Mouse (Mus musculus) MEL (cell line): ENCODE measurements around the gene Gpatch3. TPM values are rescaled to one million over a fixed set of nuclear protein-coding genes. Genes with fewer than 3 reads are reported as not detected.

Experiments used
- DNase-seq: peaks from one replicate; pipeline ENCODE4 v3.0.0; 2011; ENCODE audit warnings: low read depth, low spot score
- H3K27ac ChIP-seq: 2 replicates; pipeline ENCODE4 v1.5.1; 2012; ENCODE audit warnings: low read depth, mild to moderate bottlenecking, control low read depth, low read length, moderate library complexity; ENCODE audit not compliant: control insufficient read depth
- H3K27me3 ChIP-seq, 2 experiments: fragments of 150-350 bp in 1 of 2; sonication (generic) in 1 of 2; 2 replicates each; pipeline ENCODE4 v1.6.1; 2012; ENCODE audit warnings: low read length in 2 of 2, mild to moderate bottlenecking in 2 of 2, improper control_type of control experiment in 1 of 2, moderate library complexity in 1 of 2; ENCODE audit not compliant: insufficient read depth in 2 of 2, control insufficient read depth in 1 of 2
- H3K36me3 ChIP-seq, 2 experiments: 2 replicates each; pipeline ENCODE4 v1.6.1; 2012 to 2014; ENCODE audit warnings: low read length in 2 of 2, improper control_type of control experiment in 1 of 2, inconsistent platforms in 1 of 2, mild to moderate bottlenecking in 1 of 2; ENCODE audit not compliant: insufficient read depth in 2 of 2, control insufficient read depth in 1 of 2
- H3K4me1 ChIP-seq, 2 experiments: fragments of 150-350 bp in 1 of 2; sonication (generic) in 1 of 2; 2 replicates each; pipeline ENCODE4 v1.6.1; 2012; ENCODE audit warnings: low read length in 2 of 2, improper control_type of control experiment in 1 of 2, mild to moderate bottlenecking in 1 of 2; ENCODE audit not compliant: insufficient read depth in 2 of 2, control insufficient read depth in 1 of 2
- H3K4me3 ChIP-seq, 2 experiments: fragments of 150-350 bp in 1 of 2; sonication (generic) in 1 of 2; 2 replicates each; pipeline ENCODE4 v1.5.1; 2012; ENCODE audit warnings: low read depth in 2 of 2, low read length in 2 of 2, mild to moderate bottlenecking in 2 of 2, moderate library complexity in 2 of 2, control low read depth in 1 of 2, improper control_type of control experiment in 1 of 2; ENCODE audit not compliant: control insufficient read depth in 1 of 2, insufficient read depth in 1 of 2
- H3K79me2 ChIP-seq: 2 replicates; pipeline ENCODE4 v1.6.1; 2012; ENCODE audit warnings: mild to moderate bottlenecking, low read length, moderate library complexity; ENCODE audit not compliant: control insufficient read depth, poor library complexity, insufficient read depth
- H3K9ac ChIP-seq: 2 replicates; pipeline ENCODE4 v1.6.1; 2012; ENCODE audit warnings: low read depth, mild to moderate bottlenecking, control low read depth, low read length, moderate library complexity; ENCODE audit not compliant: control insufficient read depth, poor library complexity, severe bottlenecking
- H3K9me3 ChIP-seq: fragments of 150-350 bp; sonication (generic); replicated peaks from 2 replicates; pipeline ENCODE4 v1.6.1; 2012; ENCODE audit warnings: mild to moderate bottlenecking, low read length, improper control_type of control experiment, moderate library complexity; ENCODE audit not compliant: insufficient read depth
- CHD1 ChIP-seq: IDR thresholded peaks from 2 replicates; pipeline ENCODE4 v1.6.1; 2012; ENCODE audit warnings: low read depth, mild to moderate bottlenecking, inconsistent platforms, low read length, improper control_type of control experiment
- CHD2 ChIP-seq: IDR thresholded peaks from 2 replicates; pipeline ENCODE4 v1.6.1; 2011; ENCODE audit warnings: low read length, improper control_type of control experiment
- E2F4 ChIP-seq: IDR thresholded peaks from 2 replicates; pipeline ENCODE4 v1.6.1; 2011; ENCODE audit warnings: low read depth, low read length, improper control_type of control experiment, borderline replicate concordance
- EP300 ChIP-seq, 2 experiments: IDR thresholded peaks; 2 replicates each; pipeline ENCODE4 v1.6.1; 2011; ENCODE audit warnings: improper control_type of control experiment in 2 of 2, low read length in 2 of 2, low read depth in 1 of 2, mild to moderate bottlenecking in 1 of 2
- ETS1 ChIP-seq: IDR thresholded peaks from 2 replicates; pipeline ENCODE4 v1.6.1; 2012; ENCODE audit warnings: low read depth, mild to moderate bottlenecking, inconsistent platforms, low read length, improper control_type of control experiment, moderate library complexity
- HCFC1 ChIP-seq: IDR thresholded peaks from 2 replicates; pipeline ENCODE4 v1.6.1; 2012; ENCODE audit warnings: low read depth, mild to moderate bottlenecking, inconsistent platforms, low read length, improper control_type of control experiment, moderate library complexity
- JUND ChIP-seq: IDR thresholded peaks from 2 replicates; pipeline ENCODE4 v1.6.1; 2011; ENCODE audit warnings: low read depth, mild to moderate bottlenecking, improper control_type of control experiment, low read length
- KAT2A ChIP-seq: conservative IDR thresholded peaks from 2 replicates; pipeline ENCODE4 v1.6.1; 2012; ENCODE audit warnings: low read depth, low read length, improper control_type of control experiment, inconsistent platforms
- MAZ ChIP-seq: IDR thresholded peaks from 2 replicates; pipeline ENCODE4 v1.6.1; 2012; ENCODE audit warnings: low read depth, mild to moderate bottlenecking, inconsistent platforms, low read length, improper control_type of control experiment
- MEF2A ChIP-seq: IDR thresholded peaks from 2 replicates; pipeline ENCODE4 v1.6.1; 2014; ENCODE audit warnings: low read depth, mild to moderate bottlenecking, inconsistent platforms, low read length, improper control_type of control experiment; ENCODE audit not compliant: poor library complexity, insufficient replicate concordance, severe bottlenecking; ENCODE audit errors: extremely low read depth
- MXI1 ChIP-seq: IDR thresholded peaks from 2 replicates; pipeline ENCODE4 v1.6.1; 2011; ENCODE audit warnings: mild to moderate bottlenecking, low read depth, low read length, improper control_type of control experiment
- MYB ChIP-seq: IDR thresholded peaks from 2 replicates; pipeline ENCODE4 v1.6.1; 2011; ENCODE audit warnings: mild to moderate bottlenecking, low read depth, low read length, improper control_type of control experiment
- NELFE ChIP-seq: IDR thresholded peaks from 2 replicates; pipeline ENCODE4 v1.6.1; 2011; ENCODE audit warnings: low read depth, low read length, improper control_type of control experiment
- POLR2AphosphoS2 ChIP-seq: IDR thresholded peaks from 2 replicates; pipeline ENCODE4 v1.6.1; 2011; ENCODE audit warnings: low read length, improper control_type of control experiment
- POLR2AphosphoS5 ChIP-seq: IDR thresholded peaks from 2 replicates; pipeline ENCODE4 v1.6.1; 2012; ENCODE audit warnings: low read depth, borderline replicate concordance, mild to moderate bottlenecking, inconsistent platforms, low read length, moderate library complexity, mixed read lengths
- RCOR1 ChIP-seq: IDR thresholded peaks from 2 replicates; pipeline ENCODE4 v1.6.1; 2012; ENCODE audit warnings: low read depth, mild to moderate bottlenecking, inconsistent platforms, low read length, improper control_type of control experiment
- SIN3A ChIP-seq: IDR thresholded peaks from 2 replicates; pipeline ENCODE4 v1.6.1; 2012; ENCODE audit warnings: low read length, improper control_type of control experiment, inconsistent platforms
- SMC3 ChIP-seq: IDR thresholded peaks from 2 replicates; pipeline ENCODE4 v1.6.1; 2011; ENCODE audit warnings: low read depth, low read length, improper control_type of control experiment
- TAL1 ChIP-seq: IDR thresholded peaks from 2 replicates; pipeline ENCODE4 v1.6.1; 2012; ENCODE audit warnings: mild to moderate bottlenecking, inconsistent platforms, low read length, moderate library complexity, mixed read lengths
- TBP ChIP-seq: IDR thresholded peaks from 2 replicates; pipeline ENCODE4 v1.8.0; 2011; ENCODE audit warnings: low read depth, low read length, improper control_type of control experiment
- UBTF ChIP-seq: IDR thresholded peaks from 2 replicates; pipeline ENCODE4 v1.6.1; 2012; ENCODE audit warnings: low read depth, mild to moderate bottlenecking, inconsistent platforms, low read length, improper control_type of control experiment, moderate library complexity, borderline replicate concordance; ENCODE audit not compliant: insufficient read depth
- USF1 ChIP-seq: IDR thresholded peaks from 2 replicates; pipeline ENCODE4 v1.6.1; 2014; ENCODE audit warnings: low read depth, mild to moderate bottlenecking, inconsistent platforms, low read length, improper control_type of control experiment, moderate library complexity
- USF2 ChIP-seq, 2 experiments: IDR thresholded peaks; 2 replicates each; pipeline ENCODE4 v1.6.1; 2011 to 2012; ENCODE audit warnings: improper control_type of control experiment in 2 of 2, low read length in 2 of 2, borderline replicate concordance in 1 of 2, inconsistent platforms in 1 of 2, low read depth in 1 of 2, mild to moderate bottlenecking in 1 of 2; ENCODE audit not compliant: insufficient read depth in 1 of 2
- ZC3H11A ChIP-seq: IDR thresholded peaks from 2 replicates; pipeline ENCODE4 v1.6.1; 2012; ENCODE audit warnings: low read depth, mild to moderate bottlenecking, inconsistent platforms, low read length, improper control_type of control experiment
- ZKSCAN1 ChIP-seq: IDR thresholded peaks from 2 replicates; pipeline ENCODE4 v1.6.1; 2012; ENCODE audit warnings: low read depth, mild to moderate bottlenecking, inconsistent platforms, low read length, improper control_type of control experiment, moderate library complexity
- ZMIZ1 ChIP-seq: IDR thresholded peaks from 2 replicates; pipeline ENCODE4 v1.6.1; 2012; ENCODE audit warnings: low read depth, mild to moderate bottlenecking, inconsistent platforms, low read length, improper control_type of control experiment, moderate library complexity
- ZNF384 ChIP-seq: IDR thresholded peaks from 2 replicates; pipeline ENCODE4 v1.6.1; 2012; ENCODE audit warnings: low read depth, mild to moderate bottlenecking, inconsistent platforms, low read length, improper control_type of control experiment
- polyA plus RNA-seq, 2 experiments: library from polyadenylated mRNA; stranded (reverse) in 1 of 2; unstranded in 1 of 2; fragments of >175 nt in 1 of 2; fragments of >200 nt in 1 of 2; gene quantifications; 2 replicates each; pipeline versions ENCODE4 v1.2.1 to v1.2.4; 2012; ENCODE audit warnings: low replicate concordance in 2 of 2, low read depth in 1 of 2; ENCODE audit not compliant: insufficient read length in 2 of 2, insufficient read depth in 1 of 2, missing spikeins in 1 of 2
- total RNA-seq: library from RNA; depleted of rRNA; stranded (reverse); fragments of 300-350 nt; gene quantifications from 2 replicates; pipeline ENCODE4 v1.2.3, GENCODE M21; 2012

The Gpatch3 gene
- total and polyA plus RNA-seq, 3 experiments, result 9.8 to 16.5 TPM; not detected in 1

DNA sequence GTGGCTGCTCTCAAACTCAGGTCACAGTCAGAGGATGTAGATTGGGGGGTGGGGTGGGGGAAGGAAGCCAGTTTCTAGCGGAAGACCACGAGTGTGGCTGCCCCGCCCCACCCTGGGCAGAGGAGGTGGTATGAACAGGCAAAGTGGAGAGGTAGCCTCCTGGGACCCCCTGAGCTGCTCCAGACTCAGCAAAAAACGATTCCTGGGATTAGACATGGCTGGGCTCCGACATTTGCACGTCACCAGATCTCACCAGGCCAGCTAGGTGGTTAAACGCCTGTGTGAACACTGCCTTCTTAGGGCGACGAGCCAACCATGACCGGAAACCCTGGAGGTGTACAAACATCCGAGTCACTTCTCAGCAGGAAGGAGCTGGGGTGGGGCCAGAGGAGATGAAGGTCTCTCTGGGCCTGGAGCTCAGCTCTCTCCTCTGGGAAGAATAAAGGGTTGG lies 51.1 kb downstream of the Gpatch3 start:
- Histone ChIP-seq H3K4me1 (no peaks in the 10 kb centered on the region), H3K9ac (no peak overlapping the region), H3K27ac (no peak overlapping the region), H3K79me2 (no peaks in the 10 kb centered on the region), H3K9me3 (no peaks in the 10 kb centered on the region), H3K27me3 (no peaks in the 10 kb centered on the region), H3K36me3 (no peaks in the 10 kb centered on the region; a peak in 1 of 4 replicates), H3K4me3 (no peak overlapping the region)
- DNase-seq, result no peak
- no peak for TF ChIP-seq MEF2A
- TF ChIP-seq JUND, result no peak
- no peak for TF ChIP-seq NELFE
- TF ChIP-seq POLR2AphosphoS5, result no peak
- TF ChIP-seq ZMIZ1, result no peak
- no peak for TF ChIP-seq MAZ
- no peak for TF ChIP-seq UBTF
- no peak for TF ChIP-seq ZKSCAN1
- no peak for TF ChIP-seq ZNF384
- TF ChIP-seq SMC3, result no peak
- no peak for TF ChIP-seq CHD1
- no peak for TF ChIP-seq KAT2A
- no peak for TF ChIP-seq ZC3H11A
- TF ChIP-seq POLR2AphosphoS2, result no peak
- TF ChIP-seq TAL1, result no peak
- no peak for TF ChIP-seq EP300 (IDR thresholded peaks at IDR 0.05; ENCODE audit: low read depth in 1 of 2, low read length in 2 of 2)
- TF ChIP-seq USF1, result no peak
- no peak for TF ChIP-seq CHD2
- TF ChIP-seq MYB, result no peak

DNA sequence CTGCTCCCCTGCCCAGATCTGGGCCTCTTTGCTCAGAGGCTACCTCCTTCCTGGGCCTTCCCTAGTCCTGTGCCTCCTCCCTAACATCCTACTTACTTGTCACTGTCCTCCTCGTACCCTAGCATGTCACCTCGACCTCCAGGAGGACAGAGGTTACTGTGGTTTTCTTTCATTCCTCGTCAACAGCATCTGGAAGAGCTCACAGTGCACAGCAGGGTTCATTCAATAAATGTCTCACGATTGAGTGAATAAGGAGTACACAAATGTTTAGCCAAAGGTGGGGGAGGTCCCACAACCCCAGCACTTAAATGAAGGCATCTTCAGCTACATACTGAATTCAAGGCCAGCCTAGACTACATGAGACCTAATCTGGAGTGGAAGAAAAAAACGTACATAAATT lies 51.7 kb downstream of the Gpatch3 start:
- H3K27me3 ChIP-seq, result no peaks in the 10 kb centered on the region
- no peak overlapping the region; the same call in 1 of the 2 replicates for H3K27ac ChIP-seq
- no peaks in the 10 kb centered on the region; a peak in 1 of 4 replicates for H3K36me3 ChIP-seq
- no peaks in the 10 kb centered on the region for H3K9me3 ChIP-seq
- TF ChIP-seq ETS1 (no peak), EP300 (IDR thresholded peaks at IDR 0.05; ENCODE audit: low read depth in 1 of 2, low read length in 2 of 2) (no peak), SMC3 (no peak), E2F4 (no peak), MYB (no peak), USF2 (IDR thresholded peaks at IDR 0.05; ENCODE audit: borderline replicate concordance in 1 of 2, insufficient read depth in 1 of 2, low read depth in 1 of 2, low read length in 2 of 2) (no peak), TAL1 (no peak), ZNF384 (no peak), SIN3A (no peak), TBP (no peak), KAT2A (no peak), UBTF (no peak), HCFC1 (no peak), CHD2 (no peak), ZMIZ1 (no peak), RCOR1 (no peak), MXI1 (no peak)
- H3K9ac ChIP-seq, result no peak overlapping the region
- no peaks in the 10 kb centered on the region for H3K79me2 ChIP-seq
- H3K4me1 ChIP-seq, result no peaks in the 10 kb centered on the region
- H3K4me3 ChIP-seq, result no peak overlapping the region
- DNase-seq, result no peak
